Mouse (Mus musculus): ENCODE data around the gene Arhgef25.

DNA sequence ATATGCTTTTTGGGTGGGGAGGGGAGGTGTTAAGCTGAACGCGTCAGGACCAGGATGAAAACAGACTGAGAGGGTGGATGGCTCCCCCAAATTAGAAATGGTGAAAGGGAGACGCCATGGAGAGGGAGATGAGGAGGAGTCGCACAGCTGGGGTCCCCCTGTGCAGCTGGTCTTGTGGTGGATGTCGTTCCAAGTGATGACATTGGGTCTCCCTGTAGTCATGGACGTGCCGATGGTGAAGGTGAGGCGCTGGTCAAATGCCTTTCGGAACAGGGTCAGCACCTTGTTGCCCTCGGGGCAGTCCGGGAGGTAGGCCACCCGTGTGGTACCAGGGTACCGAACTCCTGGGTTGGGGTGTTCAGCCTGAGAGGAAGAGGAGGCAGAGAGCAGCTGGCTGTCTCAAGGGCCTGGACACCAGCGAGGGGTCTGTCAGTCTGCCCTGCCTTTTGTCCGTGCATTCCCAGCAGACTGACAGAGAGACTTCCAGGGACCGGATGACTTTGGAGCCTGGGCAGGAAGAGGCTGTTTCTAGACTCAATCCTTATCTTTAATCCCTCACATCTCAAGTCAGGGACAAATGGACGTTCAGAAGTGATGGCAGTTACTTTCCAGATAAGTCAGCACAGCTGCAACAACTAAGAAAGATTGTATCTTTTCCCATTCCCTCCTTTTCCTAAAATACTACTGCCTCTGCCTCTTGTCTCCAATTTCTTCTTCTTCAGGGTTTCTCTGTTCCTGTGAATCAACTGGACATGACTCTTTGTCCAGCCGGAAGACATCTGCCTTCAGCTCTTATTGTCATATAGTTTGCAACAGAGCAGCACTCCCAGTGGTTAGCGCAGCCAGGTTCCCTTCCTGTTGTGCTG is 1.5 kb upstream of the Arhgef25 start:
- TF ChIP-seq CTCF (IDR thresholded peaks at IDR 0.05; ENCODE audit: control insufficient read depth, insufficient read depth, low read length) = no peak
- TF ChIP-seq POLR2A (IDR thresholded peaks at IDR 0.05; ENCODE audit: borderline replicate concordance, control insufficient read depth, low read depth, low read length) = no peak

Data from bone marrow, adult 2 months (tissue).